Mouse (Mus musculus): ENCODE results near the gene Dnm2. TPM values are rescaled to one million over a fixed set of nuclear protein-coding genes. Genes with fewer than 3 reads are reported as not detected.

Gene Dnm2
- 10 to 100 TPM; 60.3 to 71.0 (median 61.2) TPM for total RNA-seq (2022)

DNA sequence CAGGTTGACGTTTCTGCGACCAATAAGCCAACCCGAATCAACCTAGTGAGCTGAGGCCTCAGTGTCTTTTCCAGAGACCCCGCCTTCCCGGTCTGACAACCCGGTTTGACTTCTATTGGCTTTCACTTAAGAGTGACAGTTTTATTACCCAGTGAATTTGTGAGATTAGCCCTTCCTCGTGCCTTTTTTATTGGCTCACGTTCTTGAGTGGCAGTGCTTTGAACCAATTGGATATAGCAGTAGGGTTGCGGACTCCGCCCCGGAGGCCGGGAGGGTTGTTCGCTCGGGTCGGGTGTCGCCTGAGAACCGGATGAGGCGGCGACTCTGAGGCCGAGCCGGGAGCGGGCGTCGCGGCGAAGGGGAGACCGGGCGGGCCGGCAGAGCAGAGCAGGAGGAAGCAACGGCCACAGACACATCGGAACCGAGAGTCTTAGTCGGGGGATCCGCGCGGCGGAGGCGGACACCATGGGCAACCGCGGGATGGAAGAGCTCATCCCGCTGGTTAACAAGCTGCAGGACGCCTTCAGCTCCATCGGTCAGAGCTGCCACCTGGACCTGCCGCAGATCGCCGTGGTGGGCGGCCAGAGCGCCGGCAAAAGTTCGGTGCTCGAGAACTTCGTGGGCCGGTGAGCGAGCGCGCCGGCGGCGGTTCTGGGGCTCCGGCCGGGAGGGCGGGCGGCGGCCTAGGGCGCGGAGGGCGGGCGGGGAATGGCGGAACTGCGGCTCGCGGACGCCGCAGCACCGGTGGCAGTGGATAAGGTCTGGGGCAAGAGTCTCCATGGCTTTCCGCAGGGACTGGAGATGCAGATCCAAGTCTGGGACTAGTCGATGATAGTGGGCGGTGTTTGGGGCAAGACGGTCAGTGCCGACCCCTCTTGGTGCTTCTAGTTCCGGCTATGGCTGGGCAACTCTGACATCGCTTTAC is at the start of gene Dnm2:
Gene Dnm2, plus strand, starts transcription at position 278 of the 925 bp plus-strand sequence.
- peak; percentile 100 for DNase-seq (ENCODE audit: low spot score)

DNA sequence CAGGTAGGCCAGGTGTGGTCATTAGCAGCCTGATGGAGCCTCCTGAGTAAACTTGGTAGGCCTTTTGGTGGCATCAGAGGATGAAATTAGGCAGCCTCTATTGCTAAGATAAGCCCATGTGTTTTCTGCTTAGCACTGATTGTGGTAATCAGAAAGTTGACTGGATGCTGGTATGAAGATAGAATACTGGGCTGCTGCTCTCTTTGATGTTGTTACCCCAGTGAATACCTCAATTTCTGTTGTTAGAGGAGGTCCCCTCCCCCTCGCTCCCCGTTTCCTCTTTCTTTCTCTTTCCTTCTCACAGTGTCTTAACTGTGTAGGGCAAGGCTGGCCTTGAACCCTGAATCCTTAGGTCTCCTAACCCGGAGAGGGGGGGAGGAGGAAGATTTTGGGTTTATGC is 45.5 kb upstream of the Dnm2 start:
- no peak for DNase-seq (ENCODE audit: low spot score)

GRCm38 (mm10) chr9:21380868-21381267 is 43.8 kb upstream of the Dnm2 start:
- no peak for DNase-seq (ENCODE audit: low spot score)

DNA sequence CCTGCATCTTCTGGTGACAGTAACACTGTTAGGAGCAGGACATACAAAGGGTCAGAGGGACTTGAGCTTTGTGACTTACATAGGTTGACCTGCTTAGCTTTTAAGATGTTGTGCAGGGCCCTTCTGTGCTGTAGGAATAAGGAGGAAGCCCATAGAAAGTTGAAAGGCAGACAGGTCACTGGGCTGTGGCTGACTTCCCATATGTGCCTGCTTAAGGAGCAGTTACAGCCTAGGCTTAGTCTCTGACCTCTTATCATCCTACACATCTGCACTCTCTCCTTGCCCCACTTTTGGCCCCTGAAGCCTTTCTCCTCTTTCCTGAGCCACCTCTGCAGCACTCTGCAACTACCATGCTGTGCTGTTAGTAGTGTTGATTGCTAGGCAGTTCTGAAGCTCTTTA is 40.7 kb upstream of the Dnm2 start:
- DNase-seq (ENCODE audit: low spot score): no peak

GRCm38 (mm10) chr9:21392646-21393175 is 32.0 kb upstream of the Dnm2 start:
- peak; percentile 36 for DNase-seq (ENCODE audit: low spot score)

- no peak for DNase-seq (ENCODE audit: low spot score)
These were observed 29.0 kb upstream of the Dnm2 start for GRCm38 (mm10) chr9:21395692-21396091.

DNA sequence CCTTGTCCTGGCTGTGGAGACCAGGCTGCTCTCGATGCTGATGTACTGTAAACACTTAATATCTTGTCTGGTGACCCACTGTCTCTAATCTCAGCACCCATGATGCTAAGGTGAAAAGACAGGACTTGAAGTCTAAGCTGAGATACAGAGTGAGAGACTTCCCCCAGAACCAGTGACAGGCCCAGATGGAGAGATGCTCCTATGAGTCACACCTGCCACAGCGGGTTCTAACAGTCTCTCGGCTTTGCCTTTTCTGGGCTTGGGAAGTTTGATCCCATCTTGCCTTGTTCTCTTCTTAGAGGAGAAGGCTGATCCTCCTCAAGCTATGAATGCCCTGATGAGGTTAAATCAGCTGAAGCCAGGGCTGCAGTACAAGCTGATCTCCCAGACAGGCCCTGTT is 27.5 kb upstream of the Dnm2 start:
- no peak for DNase-seq (ENCODE audit: low spot score)

DNA sequence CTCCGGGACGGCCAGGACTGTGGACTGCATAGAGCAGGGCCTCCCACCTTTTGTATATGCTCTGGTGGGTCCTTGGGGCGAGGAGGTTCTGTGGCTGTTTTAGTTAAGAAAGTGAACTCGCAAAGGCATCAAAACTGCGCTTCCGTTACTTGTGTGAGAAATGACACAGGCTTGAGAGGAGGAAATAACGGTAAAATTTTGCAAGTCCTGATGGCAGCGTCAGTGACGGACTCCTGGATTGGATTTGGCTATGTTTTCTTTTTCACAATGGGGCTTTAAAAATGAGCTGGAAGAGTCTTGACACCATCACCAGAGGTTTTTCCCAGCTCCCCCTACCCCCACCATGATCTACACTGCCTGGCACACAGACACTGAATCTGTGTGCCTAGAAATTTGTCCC is 23.7 kb upstream of the Dnm2 start:
- no peak for DNase-seq (ENCODE audit: low spot score)

DNA sequence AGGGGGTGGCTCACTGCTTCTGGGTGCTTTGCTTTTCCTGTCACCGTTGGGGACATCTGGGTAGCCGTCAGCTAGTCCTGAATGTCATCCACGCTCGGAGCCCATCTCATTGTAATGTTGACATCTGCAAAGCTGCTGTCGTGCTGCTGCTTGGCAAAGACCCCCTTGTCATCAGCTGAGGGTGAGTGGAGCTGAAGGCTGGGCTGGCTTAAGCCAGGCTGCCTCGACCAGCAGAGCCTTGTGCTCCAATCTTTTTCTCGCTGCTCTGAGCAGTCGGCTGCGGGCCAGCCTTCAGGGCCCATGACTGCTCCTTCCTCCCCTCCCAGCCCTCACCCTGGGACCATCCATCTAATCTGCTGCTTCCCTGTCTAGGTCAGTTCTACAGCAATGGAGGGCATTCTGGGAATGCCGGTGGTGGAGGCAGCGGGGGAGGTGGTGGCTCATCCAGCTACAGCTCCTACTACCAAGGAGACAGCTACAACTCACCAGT is 21.9 kb upstream of the Dnm2 start:
- no peak for DNase-seq (ENCODE audit: low spot score)

DNA sequence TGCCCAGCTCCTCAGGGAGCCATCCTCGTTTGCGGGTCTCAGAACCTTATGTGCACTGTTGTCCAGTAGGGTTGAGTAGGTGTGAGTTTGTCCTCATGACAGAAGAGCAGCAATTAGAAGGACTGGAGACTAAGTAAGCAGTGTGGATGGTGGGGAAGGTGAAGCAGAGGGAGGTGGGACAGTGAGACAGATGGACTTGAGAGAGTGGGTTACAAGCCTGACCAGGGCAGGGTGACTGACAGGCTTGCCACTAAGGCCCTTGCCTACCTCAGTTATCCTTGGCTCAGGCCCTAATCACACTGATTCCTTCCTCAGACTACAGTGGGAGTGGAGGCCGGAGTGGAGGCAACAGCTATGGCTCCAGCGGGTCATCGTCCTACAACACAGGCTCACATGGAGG is 21.0 kb upstream of the Dnm2 start:
- DNase-seq (ENCODE audit: low spot score): no peak

DNA sequence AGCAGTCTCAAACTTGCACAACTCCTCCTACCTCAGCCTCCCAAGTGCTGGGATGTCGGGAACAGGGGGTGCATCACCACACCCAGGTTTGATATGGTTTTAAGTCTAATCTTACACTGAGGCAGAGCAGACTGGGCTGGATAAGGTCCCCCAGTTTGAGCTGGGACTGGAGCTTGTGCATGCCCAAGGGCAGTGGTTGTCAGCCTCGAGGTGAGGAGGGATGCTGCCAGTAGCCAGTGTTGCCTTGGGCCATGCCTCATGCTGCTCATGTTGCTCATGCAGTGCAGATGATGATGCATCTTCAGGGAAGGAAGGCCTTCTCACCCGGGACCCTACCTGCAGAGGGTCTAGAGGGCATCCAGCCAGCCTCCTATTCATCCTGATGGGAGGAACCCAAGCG is 19.2 kb upstream of the Dnm2 start:
- no peak for DNase-seq (ENCODE audit: low spot score)

DNA sequence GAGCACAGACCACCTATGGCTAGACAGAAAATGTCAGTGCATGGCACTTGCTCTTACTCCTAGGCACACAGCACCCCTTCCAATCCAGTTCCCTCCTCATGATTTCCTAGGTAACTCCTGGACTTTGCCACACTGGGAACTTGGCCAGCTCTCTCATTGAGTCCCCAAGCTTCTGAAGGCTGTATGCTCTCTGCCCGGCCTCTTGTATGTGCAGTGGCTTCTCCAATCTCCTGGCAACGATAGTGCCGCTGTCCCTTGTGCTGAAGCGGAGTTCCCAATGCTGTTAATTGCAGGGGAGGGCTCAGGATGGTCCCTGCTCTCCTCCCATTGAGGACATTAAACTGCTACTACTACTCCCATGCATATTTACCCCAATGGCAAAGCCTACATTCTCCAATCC is 16.8 kb upstream of the Dnm2 start:
- DNase-seq (ENCODE audit: low spot score): no peak

GRCm38 (mm10) chr9:21408624-21409023 is 16.1 kb upstream of the Dnm2 start:
- DNase-seq (ENCODE audit: low spot score): no peak

DNA sequence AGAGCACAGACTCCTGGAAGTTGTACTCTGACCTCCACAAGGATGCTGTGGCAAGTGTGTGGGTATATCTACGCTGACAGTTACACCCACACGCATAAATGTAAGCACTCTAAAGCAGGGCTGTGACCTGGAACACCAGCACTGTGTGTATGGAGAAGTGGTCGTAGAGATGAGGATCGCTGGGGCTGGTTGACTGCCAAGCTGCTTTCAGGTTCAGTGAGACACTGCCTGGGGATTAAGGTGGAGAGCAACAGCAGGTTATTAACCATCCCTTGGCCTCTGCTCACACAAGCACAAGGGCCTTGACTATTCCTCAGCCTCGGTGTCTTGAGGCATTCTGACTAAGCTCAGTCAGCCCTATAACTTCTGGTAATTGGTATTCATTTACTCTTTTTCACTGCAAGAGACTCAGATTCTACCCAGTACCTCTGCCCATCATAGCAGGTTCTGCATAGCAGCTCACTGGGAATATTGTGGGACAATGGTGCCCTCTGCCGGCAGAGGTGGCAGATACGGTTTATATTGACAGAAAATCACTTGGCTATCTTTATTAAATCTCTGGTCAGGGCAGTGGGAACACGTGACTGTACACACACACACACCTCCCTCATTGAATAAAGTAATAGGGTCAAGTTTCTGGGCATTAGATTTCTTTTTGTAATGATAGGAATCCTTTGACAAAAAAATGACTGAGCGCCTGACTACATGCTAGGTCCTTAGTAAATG is 15.0 kb upstream of the Dnm2 start:
- DNase-seq (ENCODE audit: low spot score): peak; percentile 74

GRCm38 (mm10) chr9:21411669-21412550 is 12.8 kb upstream of the Dnm2 start, which contains the start of gene Qtrt1:
Qtrt1 (plus strand) TSS chr9:21411837.
- peak; percentile 83 for DNase-seq (ENCODE audit: low spot score)

- no peak for DNase-seq (ENCODE audit: low spot score)
These were observed 6.8 kb upstream of the Dnm2 start for GRCm38 (mm10) chr9:21417866-21418265.

- DNase-seq (ENCODE audit: low spot score): no peak
These were observed 5.1 kb upstream of the Dnm2 start for GRCm38 (mm10) chr9:21419646-21420045.

DNA sequence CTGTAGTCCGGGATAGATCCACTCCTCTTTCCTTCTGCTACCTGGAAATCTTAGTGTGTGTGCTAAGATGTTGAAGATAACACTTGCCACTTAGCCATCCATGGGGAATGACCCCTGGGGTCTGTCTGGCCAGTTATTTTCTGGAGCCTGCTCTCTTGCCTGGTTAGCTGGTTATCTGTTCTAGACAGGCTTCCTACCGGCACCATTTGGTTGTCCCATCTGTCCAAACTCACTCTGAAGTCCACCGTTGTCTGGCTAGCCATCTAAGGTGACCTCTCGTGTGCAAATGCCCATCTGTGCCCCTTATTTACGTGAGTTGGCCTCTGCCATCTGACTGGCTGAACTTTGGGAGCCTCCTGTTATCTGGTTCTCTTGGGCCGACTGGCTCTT is 843 bp downstream of the Dnm2 start:
- no peak for DNase-seq (ENCODE audit: low spot score)

GRCm38 (mm10) chr9:21426013-21426412 is 1.3 kb downstream of the Dnm2 start:
- DNase-seq (ENCODE audit: low spot score): no peak

DNA sequence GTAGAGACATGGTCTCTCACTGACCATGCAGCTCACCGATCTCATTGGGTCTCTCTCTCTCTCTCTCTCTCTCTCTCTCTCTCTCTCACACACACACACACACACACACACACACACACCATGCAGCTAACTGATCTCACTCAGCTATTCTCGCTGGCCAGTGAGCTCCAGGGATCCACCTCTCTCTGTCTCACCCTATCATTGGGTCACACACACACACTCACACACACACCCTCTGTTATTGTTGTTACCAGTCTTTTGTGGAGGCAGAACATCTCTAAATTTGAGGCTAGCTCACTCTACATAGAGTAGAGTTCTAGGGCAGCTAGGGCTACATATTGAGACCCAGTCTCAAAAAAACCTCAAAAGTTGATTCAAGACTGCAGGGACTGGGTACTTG is 1.8 kb downstream of the Dnm2 start:
- no peak for DNase-seq (ENCODE audit: low spot score)

GRCm38 (mm10) chr9:21427773-21428172 is 3.1 kb downstream of the Dnm2 start:
- DNase-seq (ENCODE audit: low spot score): no peak
